Mouse (Mus musculus) splenic B cell, adult 2 months (primary cell): ENCODE measurements at regions not wholly inside any gene's neighbourhood (a gene's known extent, or its start where the extent isn't known, plus 50 kb on each side); places are given as distances from the start of the nearest gene placed in this dataset.

ENCODE experiments used
- DNase-seq: peaks from one replicate; pipeline ENCODE4 v3.0.0-alpha.2; 2011; ENCODE audit warnings: low read depth, low spot score
- H3K27me3 ChIP-seq: 2 replicates; pipeline ENCODE4 v1.6.1; 2012; ENCODE audit warnings: mild to moderate bottlenecking, low read length, moderate library complexity, mixed read lengths; ENCODE audit not compliant: control insufficient read depth, poor library complexity, insufficient read depth, severe bottlenecking
- H3K36me3 ChIP-seq: 2 replicates; pipeline ENCODE4 v1.6.1; 2012; ENCODE audit warnings: mild to moderate bottlenecking, low read length, moderate library complexity, mixed read lengths; ENCODE audit not compliant: control insufficient read depth, poor library complexity, insufficient read depth, severe bottlenecking

DNA sequence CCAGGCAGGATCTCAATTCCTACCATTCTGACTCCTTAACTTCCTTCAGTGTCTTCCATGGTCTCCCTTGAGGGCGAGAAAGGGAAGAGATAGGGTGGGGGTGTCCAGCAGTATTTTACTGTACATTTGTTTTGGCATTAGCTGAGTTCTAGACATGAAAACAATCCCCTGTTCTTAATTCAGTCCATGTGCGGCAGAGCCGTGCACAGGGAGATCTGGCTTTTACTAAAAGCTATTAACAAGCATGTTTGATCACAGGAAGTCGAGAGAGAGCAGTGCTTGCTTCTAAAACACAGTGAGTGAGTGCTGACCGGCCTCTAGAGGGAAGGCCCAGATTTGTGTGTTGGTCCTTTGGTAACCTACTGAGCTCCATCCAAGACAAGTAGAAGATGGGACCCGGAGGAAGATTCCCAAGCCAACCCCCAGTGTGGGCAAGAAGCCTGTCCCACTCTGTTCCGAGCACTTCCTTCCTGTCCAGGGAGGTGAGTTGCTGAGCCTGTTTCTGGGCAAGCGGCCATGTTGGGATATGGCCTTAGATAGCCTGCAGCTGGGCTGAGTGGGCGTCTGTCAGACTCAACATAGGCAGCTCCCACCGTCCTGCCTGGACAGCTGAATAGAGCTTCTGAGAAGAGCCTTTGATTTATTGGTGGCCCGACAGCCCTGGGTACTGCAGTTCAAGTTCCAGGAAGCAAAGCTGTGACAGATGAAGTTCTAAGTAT is 128.1 kb upstream of the Runx1 start:
- Histone ChIP-seq H3K36me3 (no peaks in the 10 kb centered on the region), H3K27me3 (no peaks in the 10 kb centered on the region)
- DNase-seq = no peak

DNA sequence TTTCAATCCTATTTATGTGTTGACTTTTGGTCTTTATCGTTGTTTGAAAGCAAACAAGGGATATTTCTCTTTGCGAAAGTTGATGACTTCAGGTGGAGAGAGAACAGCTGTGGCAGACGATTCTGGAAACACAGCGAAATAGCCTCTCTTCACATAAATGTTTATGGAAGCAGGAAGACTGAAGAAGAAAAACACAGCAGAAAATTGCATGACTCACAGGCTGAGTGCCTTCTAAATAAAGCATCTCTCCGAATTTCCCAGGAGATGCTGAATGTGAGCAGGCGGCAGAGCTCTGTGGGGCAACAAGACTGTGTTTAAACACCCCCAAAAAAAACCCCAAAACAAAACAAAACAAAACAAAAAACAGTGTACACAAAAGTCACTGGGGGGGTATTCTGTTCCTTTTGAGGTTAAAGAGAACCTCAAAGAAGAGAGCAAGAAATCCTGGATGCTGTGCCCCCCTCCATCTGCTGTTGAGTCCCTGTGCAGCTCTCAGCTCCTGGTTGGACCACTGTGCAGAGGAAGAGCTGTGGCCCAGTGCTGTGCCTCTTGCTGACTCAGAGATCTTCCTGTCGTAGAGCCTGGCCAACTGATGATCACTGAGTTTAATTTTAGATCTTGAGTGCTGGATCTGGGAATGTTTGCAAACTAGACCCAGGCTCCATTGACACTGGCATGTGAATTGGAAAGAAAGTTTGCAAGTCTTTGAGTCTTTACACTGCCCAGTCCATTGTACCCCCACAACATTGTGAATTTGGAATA is 126.6 kb upstream of the Runx1 start:
- no peak for DNase-seq
- Histone ChIP-seq H3K27me3 (no peaks in the 10 kb centered on the region), H3K36me3 (no peaks in the 10 kb centered on the region)

DNA sequence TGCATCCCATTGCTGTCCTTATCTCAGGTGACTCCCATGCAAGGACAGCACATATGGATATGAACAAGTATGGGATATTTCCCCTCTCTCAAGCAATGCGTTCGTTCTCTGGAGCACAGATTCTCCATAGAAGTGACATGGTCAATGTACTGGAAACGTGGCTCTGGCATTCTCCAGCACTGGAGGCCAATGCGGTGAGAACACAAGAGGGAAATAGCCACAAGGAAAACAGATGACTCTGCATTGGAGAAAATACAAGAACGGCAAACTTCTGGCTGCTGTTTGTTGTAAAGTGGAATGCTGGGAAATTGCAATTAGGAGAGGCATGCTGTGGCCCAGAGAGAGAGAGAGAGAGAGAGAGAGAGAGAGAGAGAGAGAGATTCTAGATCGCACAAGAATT is 125.6 kb upstream of the Runx1 start:
- Histone ChIP-seq H3K36me3 (no peaks in the 10 kb centered on the region), H3K27me3 (no peaks in the 10 kb centered on the region)
- DNase-seq = no peak

GRCm38 (mm10) chr16:92948494-92948893 is 122.5 kb upstream of the Runx1 start:
- H3K36me3 ChIP-seq = no peaks in the 10 kb centered on the region

GRCm38 (mm10) chr16:92946554-92946953 is 120.6 kb upstream of the Runx1 start:
- Histone ChIP-seq H3K36me3 (no peaks in the 10 kb centered on the region), H3K27me3 (no peaks in the 10 kb centered on the region)
- peak; percentile 41 for DNase-seq

More at GRCm38 (mm10) chr16:92948494-92948893, 122.5 kb upstream of the Runx1 start:
- DNase-seq = no peak
- no peaks in the 10 kb centered on the region for H3K27me3 ChIP-seq

- no peak for DNase-seq
- Histone ChIP-seq H3K27me3 (no peaks in the 10 kb centered on the region), H3K36me3 (no peaks in the 10 kb centered on the region)
Measured at GRCm38 (mm10) chr16:92943901-92944300, 118.0 kb upstream of the Runx1 start.

DNA sequence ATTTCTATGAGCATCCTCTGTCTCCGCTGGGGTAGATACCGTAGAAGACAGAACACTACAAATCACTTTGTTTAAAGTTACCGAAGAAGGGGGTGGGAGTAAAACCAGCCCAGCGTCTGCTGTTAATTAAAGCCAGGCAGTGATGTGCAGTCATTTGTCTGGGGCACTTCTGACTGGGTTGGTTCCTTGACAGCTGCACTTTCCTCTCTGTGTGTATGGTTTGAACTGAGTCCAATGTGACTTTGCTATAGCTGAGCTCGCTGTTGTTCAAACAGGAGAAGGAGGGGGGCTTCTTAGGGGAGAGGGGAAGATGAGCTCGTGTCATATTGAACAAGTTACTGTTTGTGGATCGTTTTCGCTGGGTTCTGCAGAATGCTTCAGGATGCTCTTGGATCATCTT is 113.7 kb upstream of the Runx1 start:
- no peaks in the 10 kb centered on the region for H3K27me3 ChIP-seq
- DNase-seq = no peak
- H3K36me3 ChIP-seq = no peaks in the 10 kb centered on the region

GRCm38 (mm10) chr16:92935848-92936535 is 110.0 kb upstream of the Runx1 start:
- DNase-seq = no peak
- H3K36me3 ChIP-seq = no peaks in the 10 kb centered on the region

DNA sequence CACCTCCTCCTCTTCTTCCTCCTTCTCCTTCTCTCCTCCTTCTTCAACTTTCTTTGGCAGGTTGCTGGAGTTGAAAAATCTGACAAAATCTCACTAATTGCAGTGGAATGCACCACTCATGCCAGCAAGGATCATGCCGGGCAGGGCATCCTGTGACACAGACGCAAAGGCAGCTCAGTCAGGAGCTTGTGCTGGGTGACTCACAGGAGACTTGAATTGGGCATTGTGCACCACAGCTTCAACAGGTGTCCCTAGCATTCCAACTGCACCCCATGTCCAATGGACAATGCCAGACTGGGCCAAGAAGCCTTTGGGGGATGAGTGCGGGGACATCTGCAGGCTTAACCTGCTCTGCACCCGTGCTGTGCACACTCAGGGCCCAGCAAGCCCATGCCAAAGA is 104.2 kb upstream of the Runx1 start:
- no peak for DNase-seq
- Histone ChIP-seq H3K36me3 (no peaks in the 10 kb centered on the region), H3K27me3 (no peaks in the 10 kb centered on the region)

More at GRCm38 (mm10) chr16:92935848-92936535, 110.0 kb upstream of the Runx1 start:
- H3K27me3 ChIP-seq = no peaks in the 10 kb centered on the region

DNA sequence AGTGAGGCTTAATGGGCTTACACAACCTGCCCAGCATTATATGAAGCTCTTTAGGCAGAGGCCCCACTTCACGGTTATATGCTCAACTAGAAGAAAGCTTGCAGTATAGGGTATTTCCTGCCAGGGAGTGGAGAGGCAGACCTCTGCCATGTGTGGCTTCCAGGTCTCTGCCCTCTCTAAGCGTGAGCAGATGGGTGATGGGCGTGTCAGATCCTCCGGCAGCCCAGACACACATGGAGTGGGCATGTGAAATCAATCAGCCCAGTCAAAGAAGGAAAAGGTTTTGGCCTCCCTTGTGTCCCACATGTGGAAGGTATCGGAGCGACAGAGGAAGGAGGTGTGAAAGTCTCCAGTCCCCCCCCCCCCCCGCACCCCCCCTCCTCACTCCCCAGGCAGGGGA is 102.3 kb upstream of the Runx1 start:
- no peaks in the 10 kb centered on the region for H3K36me3 ChIP-seq
- no peaks in the 10 kb centered on the region for H3K27me3 ChIP-seq
- DNase-seq = peak; percentile 21

DNA sequence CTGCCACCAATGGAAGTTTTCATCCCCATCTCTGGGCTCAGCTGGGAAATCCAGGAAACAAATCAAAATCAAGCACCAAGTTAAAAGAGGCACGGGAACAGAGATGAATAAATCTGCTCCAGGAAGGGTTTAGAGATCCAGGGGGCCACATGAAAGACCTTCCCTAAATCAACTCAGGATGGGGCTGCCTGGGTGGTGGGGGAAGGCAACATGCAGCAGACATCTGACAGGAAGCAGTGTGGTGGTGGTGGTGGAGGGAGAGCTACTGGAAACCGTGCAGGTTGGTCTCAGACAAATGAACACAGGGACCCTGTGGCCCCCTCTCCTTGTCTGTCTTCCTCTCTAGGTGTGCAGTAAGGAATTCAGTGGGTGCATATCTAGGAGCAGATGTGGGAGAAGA is 101.7 kb upstream of the Runx1 start:
- H3K36me3 ChIP-seq = no peaks in the 10 kb centered on the region
- H3K27me3 ChIP-seq = no peaks in the 10 kb centered on the region
- peak; percentile 5 for DNase-seq

GRCm38 (mm10) chr16:92926853-92927252 is 100.9 kb upstream of the Runx1 start:
- no peak for DNase-seq
- H3K27me3 ChIP-seq = no peaks in the 10 kb centered on the region
- H3K36me3 ChIP-seq = no peaks in the 10 kb centered on the region

DNA sequence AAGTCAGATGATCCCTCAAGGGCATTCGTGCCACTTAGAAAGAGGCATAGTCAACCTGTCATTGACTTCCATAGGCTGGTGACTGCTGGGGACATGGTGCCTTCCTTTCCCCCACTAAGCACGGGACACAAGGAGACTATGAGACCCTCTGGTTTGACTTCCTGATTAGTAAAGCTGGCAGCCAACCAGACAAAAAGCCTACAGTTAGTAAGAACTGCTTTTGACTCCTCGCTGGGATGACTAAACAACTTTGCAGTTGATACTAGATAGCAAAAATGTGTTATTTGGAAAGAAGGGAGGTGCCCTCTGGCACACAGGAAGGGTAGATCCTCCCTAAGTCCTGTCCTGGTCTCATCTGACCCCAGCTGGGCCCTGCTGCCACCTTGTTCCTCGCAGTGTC is 95.0 kb upstream of the Runx1 start:
- Histone ChIP-seq H3K27me3 (no peaks in the 10 kb centered on the region), H3K36me3 (no peaks in the 10 kb centered on the region)
- DNase-seq = no peak

DNA sequence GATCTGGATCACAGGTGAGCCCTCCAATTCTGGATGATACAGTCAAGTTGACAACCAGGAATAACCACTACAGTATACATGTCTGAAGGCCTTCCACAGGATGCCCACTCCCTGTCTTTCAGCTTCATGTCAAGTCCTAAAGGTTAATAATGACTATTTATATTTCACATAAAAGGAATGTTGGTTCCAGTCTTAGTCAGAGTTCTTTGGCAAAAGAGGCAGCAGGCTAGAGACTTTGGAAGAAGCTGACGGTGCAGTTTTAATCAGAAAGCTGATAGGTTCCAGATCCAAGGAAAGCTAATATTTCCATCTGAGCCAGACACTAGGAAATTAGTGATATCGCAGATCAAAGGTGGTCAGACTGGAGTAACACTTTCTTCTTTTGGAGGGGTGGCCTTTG is 91.4 kb upstream of the Runx1 start:
- Histone ChIP-seq H3K36me3 (no peaks in the 10 kb centered on the region), H3K27me3 (no peaks in the 10 kb centered on the region)
- DNase-seq = no peak

DNA sequence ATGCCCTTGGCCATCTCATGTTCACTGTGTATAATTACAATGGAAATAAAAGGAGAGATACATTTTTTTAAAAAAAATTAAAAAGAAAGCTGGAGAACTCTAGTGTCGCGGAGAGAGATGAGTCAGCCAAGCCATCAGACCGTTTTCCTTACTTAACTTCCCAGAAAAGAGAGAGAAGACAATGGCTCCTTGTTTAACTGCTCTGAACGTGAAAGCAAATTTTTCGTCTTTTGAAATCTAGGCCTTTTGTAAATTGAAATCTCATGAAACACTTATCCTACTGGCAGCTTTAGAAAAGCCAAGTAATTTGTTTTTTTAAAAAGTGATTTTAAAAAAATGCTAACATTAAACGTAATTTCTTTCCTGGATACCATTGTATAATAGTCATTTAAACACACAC is 89.7 kb upstream of the Runx1 start:
- no peaks in the 10 kb centered on the region for H3K27me3 ChIP-seq
- no peaks in the 10 kb centered on the region for H3K36me3 ChIP-seq
- no peak for DNase-seq
